Mouse (Mus musculus) MEL (cell line): Measurements from ENCODE around the gene Thada. TPM values are rescaled to one million over a fixed set of nuclear protein-coding genes. Genes with fewer than 3 reads are reported as not detected.

ENCODE experiments used
- DNase-seq: peaks from one replicate; pipeline ENCODE4 v3.0.0; 2011; ENCODE audit warnings: low read depth, low spot score
- H3K27ac ChIP-seq: 2 replicates; pipeline ENCODE4 v1.5.1; 2012; ENCODE audit warnings: low read depth, mild to moderate bottlenecking, control low read depth, low read length, moderate library complexity; ENCODE audit not compliant: control insufficient read depth
- H3K27me3 ChIP-seq, 2 experiments: fragments of 150-350 bp in 1 of 2; sonication (generic) in 1 of 2; 2 replicates each; pipeline ENCODE4 v1.6.1; 2012; ENCODE audit warnings: low read length in 2 of 2, mild to moderate bottlenecking in 2 of 2, improper control_type of control experiment in 1 of 2, moderate library complexity in 1 of 2; ENCODE audit not compliant: insufficient read depth in 2 of 2, control insufficient read depth in 1 of 2
- H3K36me3 ChIP-seq, 2 experiments: 2 replicates each; pipeline ENCODE4 v1.6.1; 2012 to 2014; ENCODE audit warnings: low read length in 2 of 2, improper control_type of control experiment in 1 of 2, inconsistent platforms in 1 of 2, mild to moderate bottlenecking in 1 of 2; ENCODE audit not compliant: insufficient read depth in 2 of 2, control insufficient read depth in 1 of 2
- H3K4me1 ChIP-seq, 2 experiments: fragments of 150-350 bp in 1 of 2; sonication (generic) in 1 of 2; 2 replicates each; pipeline ENCODE4 v1.6.1; 2012; ENCODE audit warnings: low read length in 2 of 2, improper control_type of control experiment in 1 of 2, mild to moderate bottlenecking in 1 of 2; ENCODE audit not compliant: insufficient read depth in 2 of 2, control insufficient read depth in 1 of 2
- H3K4me3 ChIP-seq, 2 experiments: fragments of 150-350 bp in 1 of 2; sonication (generic) in 1 of 2; 2 replicates each; pipeline ENCODE4 v1.5.1; 2012; ENCODE audit warnings: low read depth in 2 of 2, low read length in 2 of 2, mild to moderate bottlenecking in 2 of 2, moderate library complexity in 2 of 2, control low read depth in 1 of 2, improper control_type of control experiment in 1 of 2; ENCODE audit not compliant: control insufficient read depth in 1 of 2, insufficient read depth in 1 of 2
- H3K79me2 ChIP-seq: 2 replicates; pipeline ENCODE4 v1.6.1; 2012; ENCODE audit warnings: mild to moderate bottlenecking, low read length, moderate library complexity; ENCODE audit not compliant: control insufficient read depth, poor library complexity, insufficient read depth
- H3K9ac ChIP-seq: 2 replicates; pipeline ENCODE4 v1.6.1; 2012; ENCODE audit warnings: low read depth, mild to moderate bottlenecking, control low read depth, low read length, moderate library complexity; ENCODE audit not compliant: control insufficient read depth, poor library complexity, severe bottlenecking
- H3K9me3 ChIP-seq: fragments of 150-350 bp; sonication (generic); replicated peaks from 2 replicates; pipeline ENCODE4 v1.6.1; 2012; ENCODE audit warnings: mild to moderate bottlenecking, low read length, improper control_type of control experiment, moderate library complexity; ENCODE audit not compliant: insufficient read depth
- CHD1 ChIP-seq: IDR thresholded peaks from 2 replicates; pipeline ENCODE4 v1.6.1; 2012; ENCODE audit warnings: low read depth, mild to moderate bottlenecking, inconsistent platforms, low read length, improper control_type of control experiment
- CHD2 ChIP-seq: IDR thresholded peaks from 2 replicates; pipeline ENCODE4 v1.6.1; 2011; ENCODE audit warnings: low read length, improper control_type of control experiment
- CTCF ChIP-seq, 3 experiments: IDR thresholded peaks in 2 of 3; conservative IDR thresholded peaks in 1 of 3; 2 replicates each; pipeline ENCODE4 v1.5.1; 2011 to 2012; ENCODE audit warnings: low read length in 3 of 3, low read depth in 2 of 3, mild to moderate bottlenecking in 2 of 3, improper control_type of control experiment in 1 of 3, inconsistent platforms in 1 of 3, mixed read lengths in 1 of 3, moderate library complexity in 1 of 3; ENCODE audit not compliant: control insufficient read depth in 1 of 3, insufficient read depth in 1 of 3, poor library complexity in 1 of 3, severe bottlenecking in 1 of 3
- EP300 ChIP-seq, 2 experiments: IDR thresholded peaks; 2 replicates each; pipeline ENCODE4 v1.6.1; 2011; ENCODE audit warnings: improper control_type of control experiment in 2 of 2, low read length in 2 of 2, low read depth in 1 of 2, mild to moderate bottlenecking in 1 of 2
- KAT2A ChIP-seq: conservative IDR thresholded peaks from 2 replicates; pipeline ENCODE4 v1.6.1; 2012; ENCODE audit warnings: low read depth, low read length, improper control_type of control experiment, inconsistent platforms
- MAFK ChIP-seq: IDR thresholded peaks from 2 replicates; pipeline ENCODE4 v1.6.1; 2011; ENCODE audit warnings: low read depth, mild to moderate bottlenecking, low read length, improper control_type of control experiment, borderline replicate concordance
- NRF1 ChIP-seq: IDR thresholded peaks from 2 replicates; pipeline ENCODE4 v1.6.1; 2014; ENCODE audit warnings: low read depth, mild to moderate bottlenecking, inconsistent platforms, low read length, improper control_type of control experiment, moderate library complexity; ENCODE audit not compliant: poor library complexity, insufficient read depth, severe bottlenecking
- POLR2AphosphoS2 ChIP-seq: IDR thresholded peaks from 2 replicates; pipeline ENCODE4 v1.6.1; 2011; ENCODE audit warnings: low read length, improper control_type of control experiment
- POLR2AphosphoS5 ChIP-seq: IDR thresholded peaks from 2 replicates; pipeline ENCODE4 v1.6.1; 2012; ENCODE audit warnings: low read depth, borderline replicate concordance, mild to moderate bottlenecking, inconsistent platforms, low read length, moderate library complexity, mixed read lengths
- SIN3A ChIP-seq: IDR thresholded peaks from 2 replicates; pipeline ENCODE4 v1.6.1; 2012; ENCODE audit warnings: low read length, improper control_type of control experiment, inconsistent platforms
- SMC3 ChIP-seq: IDR thresholded peaks from 2 replicates; pipeline ENCODE4 v1.6.1; 2011; ENCODE audit warnings: low read depth, low read length, improper control_type of control experiment
- ZC3H11A ChIP-seq: IDR thresholded peaks from 2 replicates; pipeline ENCODE4 v1.6.1; 2012; ENCODE audit warnings: low read depth, mild to moderate bottlenecking, inconsistent platforms, low read length, improper control_type of control experiment
- ZKSCAN1 ChIP-seq: IDR thresholded peaks from 2 replicates; pipeline ENCODE4 v1.6.1; 2012; ENCODE audit warnings: low read depth, mild to moderate bottlenecking, inconsistent platforms, low read length, improper control_type of control experiment, moderate library complexity
- ZMIZ1 ChIP-seq: IDR thresholded peaks from 2 replicates; pipeline ENCODE4 v1.6.1; 2012; ENCODE audit warnings: low read depth, mild to moderate bottlenecking, inconsistent platforms, low read length, improper control_type of control experiment, moderate library complexity
- polyA plus RNA-seq, 2 experiments: library from polyadenylated mRNA; stranded (reverse) in 1 of 2; unstranded in 1 of 2; fragments of >175 nt in 1 of 2; fragments of >200 nt in 1 of 2; gene quantifications; 2 replicates each; pipeline versions ENCODE4 v1.2.1 to v1.2.4; 2012; ENCODE audit warnings: low replicate concordance in 2 of 2, low read depth in 1 of 2; ENCODE audit not compliant: insufficient read length in 2 of 2, insufficient read depth in 1 of 2, missing spikeins in 1 of 2
- total RNA-seq: library from RNA; depleted of rRNA; stranded (reverse); fragments of 300-350 nt; gene quantifications from 2 replicates; pipeline ENCODE4 v1.2.3, GENCODE M21; 2012

Thada gene
- total and polyA plus RNA-seq, 3 experiments, result 19.8 to 20.6 TPM; not detected in 1

DNA sequence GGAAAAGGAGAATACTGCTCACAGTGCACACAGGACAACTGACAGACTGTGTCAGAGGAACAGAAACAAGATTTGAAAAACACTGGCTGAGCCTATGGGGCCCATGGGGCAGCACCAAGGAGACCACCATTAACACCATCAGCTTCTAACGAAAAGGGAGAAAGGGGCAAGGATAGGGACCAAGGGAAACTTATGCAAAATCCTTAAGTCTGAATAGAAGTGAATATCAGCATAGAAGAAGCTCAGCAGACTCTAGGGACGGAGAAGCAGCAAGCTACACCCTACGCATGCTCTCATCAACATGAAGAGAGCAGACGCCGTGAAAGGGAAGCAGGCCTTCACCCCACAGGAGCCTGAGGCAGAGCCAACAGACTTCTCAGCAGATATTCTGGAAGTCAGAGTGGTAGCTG is 112.1 kb downstream of the Thada start:
- no peak overlapping the region for H3K27ac ChIP-seq
- H3K4me3 ChIP-seq, result no peak overlapping the region
- no peak for DNase-seq
- TF ChIP-seq NRF1, result no peak
- no peak for TF ChIP-seq POLR2AphosphoS5
- no peak for TF ChIP-seq POLR2AphosphoS2
- no peak for TF ChIP-seq KAT2A
- no peak for TF ChIP-seq MAFK
- no peak overlapping the region for H3K9ac ChIP-seq
- no peaks in the 10 kb centered on the region for H3K9me3 ChIP-seq
- H3K36me3 ChIP-seq, result peaks cover 0 to 3% of the 10 kb centered on the region in 2 experiments; a peak in 2 of 4 replicates
- no peaks in the 10 kb centered on the region for H3K4me1 ChIP-seq
- no peaks in the 10 kb centered on the region for H3K27me3 ChIP-seq
- H3K79me2 ChIP-seq, result no peaks in the 10 kb centered on the region

GRCm38 (mm10) chr17:84353224-84353901 is 112.6 kb downstream of the Thada start:
- Histone ChIP-seq H3K27me3 (no peaks in the 10 kb centered on the region), H3K27ac (no peak overlapping the region), H3K9ac (no peak overlapping the region), H3K4me1 (no peaks in the 10 kb centered on the region), H3K79me2 (no peaks in the 10 kb centered on the region), H3K4me3 (no peak overlapping the region), H3K9me3 (no peaks in the 10 kb centered on the region), H3K36me3 (peaks cover 0 to 3% of the 10 kb centered on the region in 2 experiments; a peak in 2 of 4 replicates)
- no peak for DNase-seq
- no peak for TF ChIP-seq MAFK
- no peak for TF ChIP-seq ZKSCAN1
- no peak for TF ChIP-seq ZMIZ1
- no peak for TF ChIP-seq CTCF (IDR thresholded peaks at IDR 0.05 in 2 of 3, conservative IDR thresholded peaks at IDR 0.05 in 1 of 3; ENCODE audit: control insufficient read depth in 1 of 3, insufficient read depth in 1 of 3, low read depth in 2 of 3, low read length in 3 of 3, poor library complexity in 1 of 3, severe bottlenecking in 1 of 3)
- TF ChIP-seq CHD1, result no peak
- no peak for TF ChIP-seq SIN3A

GRCm38 (mm10) chr17:84352790-84353154 is 113.2 kb downstream of the Thada start:
- H3K4me3 ChIP-seq, result no peak overlapping the region
- H3K79me2 ChIP-seq, result no peaks in the 10 kb centered on the region
- no peaks in the 10 kb centered on the region for H3K9me3 ChIP-seq
- H3K4me1 ChIP-seq, result no peaks in the 10 kb centered on the region
- no peak overlapping the region for H3K9ac ChIP-seq
- TF ChIP-seq CHD1, result no peak
- no peak for TF ChIP-seq ZKSCAN1
- TF ChIP-seq ZC3H11A, result no peak
- no peak for TF ChIP-seq CTCF (IDR thresholded peaks at IDR 0.05 in 2 of 3, conservative IDR thresholded peaks at IDR 0.05 in 1 of 3; ENCODE audit: control insufficient read depth in 1 of 3, insufficient read depth in 1 of 3, low read depth in 2 of 3, low read length in 3 of 3, poor library complexity in 1 of 3, severe bottlenecking in 1 of 3)
- TF ChIP-seq POLR2AphosphoS2, result no peak
- TF ChIP-seq EP300 (IDR thresholded peaks at IDR 0.05; ENCODE audit: low read depth in 1 of 2, low read length in 2 of 2), result no peak
- TF ChIP-seq POLR2AphosphoS5, result no peak
- TF ChIP-seq SMC3, result no peak
- TF ChIP-seq CHD2, result no peak
- TF ChIP-seq, all 39 proteins: peak for 0
- Histone ChIP-seq H3K27me3 (no peaks in the 10 kb centered on the region), H3K27ac (no peak overlapping the region), H3K36me3 (peaks cover 0 to 2% of the 10 kb centered on the region in 2 experiments; a peak in 2 of 4 replicates)
- no peak for DNase-seq
